Mouse (Mus musculus) testis, adult 2 months (tissue): ENCODE measurements around the gene Fosl2.

Experiments
- CTCF ChIP-seq: fragments of 200-500 bp; IDR thresholded peaks from 2 replicates; pipeline ENCODE4 v1.5.1; 2012; ENCODE audit warnings: low read depth, mild to moderate bottlenecking, inconsistent platforms, low read length, moderate library complexity; ENCODE audit not compliant: control insufficient read depth, insufficient read depth, insufficient replicate concordance
- POLR2A ChIP-seq: fragments of 200-500 bp; IDR thresholded peaks from 2 replicates; pipeline ENCODE4 v1.6.1; 2012; ENCODE audit warnings: low read depth, mild to moderate bottlenecking, inconsistent platforms, low read length, moderate library complexity; ENCODE audit not compliant: control insufficient read depth

GRCm38 (mm10) chr5:32177737-32178136 is 42.1 kb downstream of the Fosl2 start:
- no peak for TF ChIP-seq POLR2A
- TF ChIP-seq CTCF, result no peak
